In the genomic region with DNA sequence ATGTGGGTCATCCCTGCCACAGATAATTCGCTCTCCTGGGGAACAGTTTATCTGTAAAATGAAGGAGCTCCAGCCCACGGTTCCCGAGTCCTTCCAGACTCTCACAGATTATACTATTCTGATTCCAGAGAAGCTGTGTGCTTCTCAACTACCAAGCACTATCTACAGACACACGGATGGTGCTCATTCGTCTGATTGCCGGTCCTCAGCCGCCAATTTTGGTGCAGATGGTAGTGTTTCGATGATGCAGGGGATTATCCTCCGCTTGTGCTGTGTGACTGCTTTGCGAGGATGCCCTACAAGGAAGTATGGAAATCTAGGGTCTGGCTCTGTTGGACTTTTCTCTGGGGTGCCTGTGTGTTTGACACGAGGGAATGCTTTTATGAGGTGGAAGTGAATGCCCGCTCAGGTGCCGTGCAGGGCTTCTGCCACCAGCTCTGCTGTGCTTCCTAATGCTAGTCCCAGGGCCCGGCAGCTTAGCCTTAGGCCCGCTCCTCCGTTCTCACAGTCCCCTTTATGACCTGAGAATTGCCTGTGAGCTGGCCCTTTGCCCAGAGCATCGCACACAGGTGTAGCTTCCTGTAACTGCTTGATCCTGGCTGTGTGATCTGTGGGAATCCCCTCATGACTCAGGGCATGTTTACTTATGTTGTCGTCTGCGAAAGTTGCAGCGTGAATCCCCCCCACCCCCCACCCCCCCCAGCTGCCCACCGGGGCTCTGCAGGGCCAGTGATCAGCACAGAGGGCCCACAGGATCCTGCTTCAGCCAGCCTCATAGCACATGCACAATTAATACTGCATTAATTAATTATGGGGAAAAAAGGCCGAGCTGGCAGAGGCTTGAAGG, we compare ENCODE assay signal across 7 mouse cellular contexts.
DNase-seq lines count a peak whose midpoint lies in the region; ATAC-seq lines count a peak whose summit lies in the region.

No protein-coding gene starts in this region.

- no peaks in the 10 kb centered on the region for H3K27me3 ChIP-seq in forebrain, embryonic 14.5 days (replicated peaks; ENCODE audit: control insufficient read depth, insufficient read depth, low read length)
- no peaks in the 10 kb centered on the region for H3K27me3 ChIP-seq in kidney, embryonic 15.5 days
- no peaks in the 10 kb centered on the region for H3K27me3 ChIP-seq in stomach, embryonic 16.5 days (ENCODE audit: control insufficient read depth, insufficient read depth, low read length)

- H3K27ac ChIP-seq in forebrain, embryonic 14.5 days (ENCODE audit: low read depth, low read length): peak overlapping the region; percentile 63
- 0 out of 2 replicates have a peak overlapping the region, but pooled peaks have one; percentile 6 for H3K27ac ChIP-seq in kidney, embryonic 15.5 days
- H3K27ac ChIP-seq in stomach, embryonic 16.5 days (ENCODE audit: low read length): 0 out of 2 replicates have a peak overlapping the region, but pooled peaks have one; percentile 3

- H3K36me3 ChIP-seq in forebrain, embryonic 14.5 days (ENCODE audit: control insufficient read depth, insufficient read depth, low read length): no peaks in the 10 kb centered on the region
- H3K36me3 ChIP-seq in kidney, embryonic 15.5 days: no peaks in the 10 kb centered on the region
- H3K36me3 ChIP-seq in stomach, embryonic 16.5 days (ENCODE audit: control insufficient read depth, insufficient read depth, low read length): no peaks in the 10 kb centered on the region

- ATAC-seq in forebrain, embryonic 14.5 days: peak; percentile 79
- no peak; the same call in 1 of the 2 replicates for ATAC-seq in kidney, embryonic 15.5 days (replicated peaks; ENCODE audit: low FRiP score)
- ATAC-seq in stomach, embryonic 16.5 days (ENCODE audit: insufficient read depth, low FRiP score): no peak; the same call in 1 of the 2 replicates

- no peaks in the 10 kb centered on the region for H3K9me3 ChIP-seq in forebrain, embryonic 14.5 days (replicated peaks; ENCODE audit: control insufficient read depth, low read length)
- no peaks in the 10 kb centered on the region for H3K9me3 ChIP-seq in kidney, embryonic 15.5 days (replicated peaks)
- H3K9me3 ChIP-seq in stomach, embryonic 16.5 days (replicated peaks; ENCODE audit: control insufficient read depth, low read length): no peaks in the 10 kb centered on the region

- peaks cover 24% of the 10 kb centered on the region for H3K4me1 ChIP-seq in forebrain, embryonic 14.5 days (ENCODE audit: control insufficient read depth, insufficient read depth, low read length)
- peaks cover 68% of the 10 kb centered on the region for H3K4me1 ChIP-seq in kidney, embryonic 15.5 days
- H3K4me1 ChIP-seq in stomach, embryonic 16.5 days (ENCODE audit: control insufficient read depth, insufficient read depth, low read length): peaks cover 52% of the 10 kb centered on the region

- peak overlapping the region; percentile 31 for H3K4me2 ChIP-seq in forebrain, embryonic 14.5 days (ENCODE audit: low read length)
- H3K4me2 ChIP-seq in kidney, embryonic 15.5 days: no peak overlapping the region
- H3K4me2 ChIP-seq in stomach, embryonic 16.5 days (ENCODE audit: low read depth, low read length): no peak overlapping the region

- WGBS in forebrain, embryonic 14.5 days: 33% methylated on average over 22 of the region's 22 CpGs
- 55% methylated on average over 22 of the region's 22 CpGs for WGBS in kidney, embryonic 15.5 days
- 54% methylated on average over 22 of the region's 22 CpGs for WGBS in stomach, embryonic 16.5 days

- peak; percentile 88 for DNase-seq in A20 (ENCODE audit: low read depth, low spot score)
- DNase-seq in CD4-positive, CD25-positive, alpha-beta regulatory T cell, adult 2 months (ENCODE audit: low read depth, low spot score): peak; percentile 82
- DNase-seq in forebrain, embryonic 14.5 days (ENCODE audit: low spot score): peak; percentile 75
- no peak for DNase-seq in Muller cell, postnatal 12 days (ENCODE audit: inconsistent ontology term)
- DNase-seq in urinary bladder, postnatal 36 days (ENCODE audit: low spot score in 2 of 2): no peak

- peak overlapping the region; percentile 17; the same call in 1 of the 2 replicates for H3K9ac ChIP-seq in forebrain, embryonic 14.5 days (ENCODE audit: low read length)
- no peak overlapping the region for H3K9ac ChIP-seq in kidney, embryonic 15.5 days
- no peak overlapping the region; the same call in 1 of the 2 replicates for H3K9ac ChIP-seq in stomach, embryonic 16.5 days (ENCODE audit: low read length)

- H3K4me3 ChIP-seq in forebrain, embryonic 14.5 days (ENCODE audit: low read depth, low read length): no peak overlapping the region
- no peak overlapping the region for H3K4me3 ChIP-seq in kidney, embryonic 15.5 days (replicated peaks)
- H3K4me3 ChIP-seq in stomach, embryonic 16.5 days (replicated peaks; ENCODE audit: low read length): no peak overlapping the region

Comparison
In these comparisons a context has a peak if more than half of its experiments do, and no peak if none do; other contexts are left out.
1. DNase-seq: peak in A20 (single experiment), CD4-positive, CD25-positive, alpha-beta regulatory T cell, adult 2 months (single experiment) and forebrain, embryonic 14.5 days (single experiment); none in Muller cell, postnatal 12 days (single experiment) and urinary bladder, postnatal 36 days (0 of 2).
2. H3K27ac ChIP-seq: peak in every context shown above with its lines; median percentile 63 in forebrain, embryonic 14.5 days; 6 in kidney, embryonic 15.5 days; 3 in stomach, embryonic 16.5 days.